Mouse (Mus musculus) cerebellum, adult 9-10 months (tissue): ENCODE results near the gene C1qtnf7.
A peak's percentile ranks its signal among the peaks of the same experiment; 100 is the strongest.

Experiments
- DNase-seq: peaks from one replicate; pipeline ENCODE4 v3.0.0; 2022

Gene C1qtnf7

GRCm38 (mm10) chr5:43621575-43622299 is 106.4 kb downstream of the C1qtnf7 start:
- DNase-seq: no peak

DNA sequence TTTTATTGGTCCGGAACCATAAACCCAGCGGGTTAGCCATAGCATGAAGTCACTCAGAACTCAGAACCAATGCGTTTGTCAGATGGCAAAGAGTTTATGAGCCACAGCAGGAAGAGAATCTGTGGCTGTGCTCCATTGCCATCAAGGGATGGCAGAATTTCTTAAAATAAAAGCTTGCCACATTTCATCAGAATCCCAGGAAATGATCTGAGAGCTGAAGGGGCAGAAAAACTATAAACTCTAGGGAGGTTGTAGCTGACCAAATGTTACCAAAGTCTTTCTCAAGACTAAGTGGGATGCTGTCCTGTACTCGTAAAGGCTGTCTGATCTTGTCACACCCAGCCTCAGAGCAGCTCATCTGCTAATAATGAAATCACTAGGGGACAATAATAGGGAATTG is 110.1 kb downstream of the C1qtnf7 start:
- DNase-seq: no peak

- no peak for DNase-seq
These were observed 118.8 kb downstream of the C1qtnf7 start for GRCm38 (mm10) chr5:43634071-43634601.

DNA sequence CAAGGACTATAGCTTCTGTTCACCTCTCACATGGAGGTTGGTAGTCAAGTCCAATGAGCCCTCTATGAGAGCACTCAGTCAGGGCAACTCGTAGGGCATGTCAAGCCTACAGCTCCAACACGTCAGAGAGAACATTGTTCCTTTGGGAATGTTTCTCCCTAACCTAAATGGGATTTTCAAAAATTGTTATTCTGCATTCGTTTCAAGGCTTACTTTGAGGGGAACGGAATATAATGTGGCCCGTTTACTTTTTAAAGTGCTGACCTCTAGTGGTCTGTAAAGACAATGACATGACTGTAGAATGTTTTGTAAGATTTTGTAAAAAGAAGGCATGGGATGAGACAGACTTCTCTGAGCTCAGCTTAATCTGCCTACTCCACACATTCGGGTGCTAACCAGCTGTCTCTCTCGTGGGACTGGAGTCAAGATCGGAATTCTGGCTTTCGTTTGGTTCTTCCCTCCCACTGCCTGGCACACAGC is 119.3 kb downstream of the C1qtnf7 start:
- peak; percentile 25 for DNase-seq

DNA sequence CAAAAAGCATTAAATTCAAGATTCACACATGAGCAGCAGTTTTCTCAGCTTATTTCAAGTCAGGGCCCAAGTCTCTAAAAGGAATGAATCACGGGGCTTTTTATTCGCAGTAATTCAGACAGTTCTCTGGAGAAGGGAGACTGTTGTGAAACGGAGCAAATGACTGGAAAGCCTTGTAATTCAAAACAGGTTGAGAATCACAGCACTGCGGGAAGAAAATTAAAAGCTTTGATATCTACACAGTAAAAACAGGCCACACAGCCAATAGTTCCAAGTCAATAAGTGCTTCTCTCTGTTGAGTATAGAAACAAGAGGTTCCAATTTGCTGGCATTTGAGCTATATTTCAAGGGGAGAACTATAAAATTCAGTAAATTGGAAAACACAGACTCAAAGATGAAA is 129.7 kb downstream of the C1qtnf7 start:
- no peak for DNase-seq

DNA sequence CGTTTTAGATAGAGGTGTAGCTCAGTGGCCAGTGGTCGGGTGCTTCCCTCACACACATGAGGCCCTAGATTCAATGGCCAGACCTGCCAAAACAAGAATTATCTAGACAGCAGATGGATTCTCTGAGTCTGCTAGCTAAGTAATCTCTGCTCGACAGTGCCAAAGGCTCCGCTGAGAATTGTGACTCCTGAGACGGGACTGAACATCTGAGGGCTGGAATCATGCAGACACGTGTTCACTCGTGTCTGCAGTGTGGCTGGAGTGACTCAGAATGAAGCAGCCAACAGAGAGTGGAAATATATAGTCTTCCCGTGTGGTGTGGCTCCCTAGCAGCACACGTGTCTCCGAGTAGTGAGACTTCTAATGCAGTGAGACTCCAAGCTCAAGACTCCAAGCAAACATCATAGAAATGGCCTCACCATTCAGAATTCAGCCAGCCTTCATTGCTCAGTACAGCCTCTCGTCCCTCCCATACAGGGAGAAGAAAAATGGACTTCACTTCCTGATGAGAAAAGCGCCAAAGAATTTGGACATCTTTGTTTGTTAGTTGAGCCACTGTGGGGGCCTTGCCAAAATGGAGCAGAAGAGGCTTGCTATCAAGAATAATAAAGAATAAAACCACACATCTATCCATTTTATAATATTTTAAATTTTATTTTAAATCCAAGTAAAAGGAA is 131.9 kb downstream of the C1qtnf7 start:
- no peak for DNase-seq

GRCm38 (mm10) chr5:43661498-43661897 is 146.2 kb downstream of the C1qtnf7 start:
- DNase-seq: no peak

- DNase-seq: peak; percentile 67
These were observed 146.9 kb downstream of the C1qtnf7 start, which contains the start of gene Cc2d2a for GRCm38 (mm10) chr5:43661997-43662961. Gene Cc2d2a, plus strand, starts transcription at chr5:43662346.

DNA sequence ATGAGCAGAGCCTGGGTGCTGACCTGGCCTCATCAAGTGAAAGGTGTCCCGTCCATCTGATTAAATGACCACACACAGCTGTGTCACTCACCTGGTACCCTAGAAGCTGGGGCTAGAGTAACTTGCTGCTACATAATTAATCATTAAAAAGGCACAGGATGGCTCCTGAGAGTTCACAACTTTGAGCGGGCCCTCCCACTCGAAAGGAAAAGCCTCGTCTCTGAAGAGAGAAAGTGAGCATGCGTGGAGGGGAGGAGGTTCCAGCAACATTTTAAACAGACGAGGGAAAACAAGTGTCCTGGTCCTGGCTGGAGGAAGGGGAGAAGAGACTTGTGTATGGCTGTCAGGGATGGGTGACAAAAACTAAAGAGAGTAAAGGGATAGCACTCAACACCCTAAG is 148.2 kb downstream of the C1qtnf7 start:
- no peak for DNase-seq

- no peak for DNase-seq
These were observed 149.8 kb downstream of the C1qtnf7 start for GRCm38 (mm10) chr5:43665144-43665543.
